Mouse (Mus musculus): ENCODE data around the gene Coq8a. TPM values are rescaled to one million over a fixed set of nuclear protein-coding genes. Genes with fewer than 3 reads are reported as not detected.
A peak's percentile ranks its signal among the peaks of the same experiment; 100 is the strongest.

The Coq8a gene
- polyA plus RNA-seq, 1 experiment from 2014 or later = 38.3 TPM

DNA sequence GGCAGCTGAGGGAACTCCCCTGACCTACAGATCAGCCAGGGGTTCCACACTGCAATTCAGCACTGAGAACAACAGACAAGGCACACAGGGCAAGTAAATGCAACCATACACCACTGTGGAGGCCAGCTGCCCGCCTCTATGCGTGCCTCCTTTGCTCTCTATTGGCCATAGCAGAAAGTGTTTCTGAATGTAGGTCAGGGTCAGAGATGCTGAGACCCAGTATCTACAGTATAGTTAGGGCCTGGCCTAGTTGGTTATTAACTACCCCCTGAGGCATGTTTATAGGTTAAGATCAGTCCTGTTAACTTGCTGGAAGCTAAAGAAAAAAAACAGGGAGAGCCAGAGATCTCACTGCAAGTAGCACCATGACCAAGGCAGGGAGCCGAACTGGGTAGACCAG is 16.7 kb downstream of the Coq8a start:
- WGBS = 57% methylated on average over 3 of the region's 3 CpGs
- H3K4me3 ChIP-seq (replicated peaks; ENCODE audit: low read length) = no peak overlapping the region
- H3K9me3 ChIP-seq (replicated peaks; ENCODE audit: control insufficient read depth, low read length) = no peaks in the 10 kb centered on the region
- H3K9ac ChIP-seq (ENCODE audit: low read length) = peak overlapping the region; percentile 26; the same call in 1 of the 2 replicates
- H3K36me3 ChIP-seq (ENCODE audit: control insufficient read depth, insufficient read depth, low read length) = no peaks in the 10 kb centered on the region
- H3K27ac ChIP-seq (ENCODE audit: low read length) = peak overlapping the region; percentile 55; the same call in 1 of the 2 replicates
- no peak for ATAC-seq (ENCODE audit: insufficient read depth, low FRiP score)
- H3K27me3 ChIP-seq (ENCODE audit: control insufficient read depth, insufficient read depth, low read length) = no peaks in the 10 kb centered on the region
- H3K4me1 ChIP-seq (ENCODE audit: control insufficient read depth, insufficient read depth, low read length) = peaks cover 12% of the 10 kb centered on the region; the same call in 1 of the 2 replicates
- no peak overlapping the region for H3K4me2 ChIP-seq (ENCODE audit: low read depth, low read length)

DNA sequence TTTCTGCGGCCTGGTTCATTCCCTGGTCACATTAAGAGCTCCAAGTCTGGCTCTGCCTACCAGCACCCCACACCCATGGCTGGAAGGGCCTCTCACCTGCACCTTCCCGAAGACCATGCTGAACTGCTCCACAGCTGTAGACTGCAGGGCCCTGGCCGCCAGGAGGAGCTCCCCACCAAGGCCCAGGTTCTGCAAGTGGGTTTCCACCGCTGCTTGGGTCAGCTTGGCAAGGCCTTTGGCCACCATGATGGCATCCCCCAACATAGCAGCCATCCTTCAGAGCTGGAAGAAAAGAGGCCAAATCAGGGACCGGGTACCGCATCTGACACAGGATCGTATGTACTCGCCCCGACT is 17.5 kb downstream of the Coq8a start:
- no peak overlapping the region for H3K27ac ChIP-seq (ENCODE audit: low read length)
- no peaks in the 10 kb centered on the region for H3K9me3 ChIP-seq (replicated peaks; ENCODE audit: control insufficient read depth, low read length)
- H3K27me3 ChIP-seq (ENCODE audit: control insufficient read depth, insufficient read depth, low read length) = no peaks in the 10 kb centered on the region
- no peak overlapping the region for H3K4me2 ChIP-seq (ENCODE audit: low read depth, low read length)
- H3K4me3 ChIP-seq (replicated peaks; ENCODE audit: low read length) = no peak overlapping the region
- H3K4me1 ChIP-seq (ENCODE audit: control insufficient read depth, insufficient read depth, low read length) = peaks cover 12% of the 10 kb centered on the region; the same call in 1 of the 2 replicates
- no peak overlapping the region for H3K9ac ChIP-seq (ENCODE audit: low read length)
- H3K36me3 ChIP-seq (ENCODE audit: control insufficient read depth, insufficient read depth, low read length) = no peaks in the 10 kb centered on the region
- 89% methylated on average over 9 of the region's 9 CpGs for WGBS
- no peak for ATAC-seq (ENCODE audit: insufficient read depth, low FRiP score)

DNA sequence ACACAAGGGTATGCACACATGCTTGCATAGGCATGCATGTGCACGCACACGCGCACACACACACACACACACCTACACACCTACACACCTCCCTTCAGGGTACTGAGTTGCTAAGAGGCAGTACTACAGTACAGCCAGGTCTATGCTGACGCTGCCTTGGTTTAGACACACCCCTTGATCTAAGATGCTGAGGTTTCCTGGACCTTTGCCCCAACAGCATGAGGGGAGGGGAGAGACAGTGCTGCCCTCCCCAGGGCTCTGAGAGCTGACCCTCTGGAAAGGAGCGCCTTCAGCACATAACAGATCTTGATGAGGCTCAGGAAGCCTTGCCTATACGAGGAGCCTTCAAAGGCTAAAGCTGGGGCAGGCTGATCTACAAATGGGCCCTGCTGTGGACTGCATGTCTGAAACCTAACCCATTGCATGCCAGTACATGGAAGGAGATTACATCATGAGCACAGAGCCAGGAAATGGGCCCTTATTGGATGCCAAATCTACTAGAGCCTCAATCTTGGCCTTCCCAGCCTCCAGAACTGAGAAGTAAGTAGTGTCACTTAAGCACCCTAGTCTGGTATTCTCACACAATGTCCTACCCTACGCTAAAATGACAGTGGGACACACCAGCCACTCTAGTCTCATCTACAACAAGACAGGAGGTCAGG is 18.0 kb downstream of the Coq8a start:
- no peak overlapping the region for H3K4me2 ChIP-seq (ENCODE audit: low read depth, low read length)
- no peaks in the 10 kb centered on the region for H3K9me3 ChIP-seq (replicated peaks; ENCODE audit: control insufficient read depth, low read length)
- WGBS = 82% methylated on average over 7 of the region's 7 CpGs
- no peak overlapping the region for H3K9ac ChIP-seq (ENCODE audit: low read length)
- H3K4me1 ChIP-seq (ENCODE audit: control insufficient read depth, insufficient read depth, low read length) = peaks cover 12% of the 10 kb centered on the region; the same call in 1 of the 2 replicates
- no peak overlapping the region for H3K27ac ChIP-seq (ENCODE audit: low read length)
- H3K36me3 ChIP-seq (ENCODE audit: control insufficient read depth, insufficient read depth, low read length) = no peaks in the 10 kb centered on the region
- H3K27me3 ChIP-seq (ENCODE audit: control insufficient read depth, insufficient read depth, low read length) = no peaks in the 10 kb centered on the region
- H3K4me3 ChIP-seq (replicated peaks; ENCODE audit: low read length) = no peak overlapping the region
- ATAC-seq (ENCODE audit: insufficient read depth, low FRiP score) = no peak

DNA sequence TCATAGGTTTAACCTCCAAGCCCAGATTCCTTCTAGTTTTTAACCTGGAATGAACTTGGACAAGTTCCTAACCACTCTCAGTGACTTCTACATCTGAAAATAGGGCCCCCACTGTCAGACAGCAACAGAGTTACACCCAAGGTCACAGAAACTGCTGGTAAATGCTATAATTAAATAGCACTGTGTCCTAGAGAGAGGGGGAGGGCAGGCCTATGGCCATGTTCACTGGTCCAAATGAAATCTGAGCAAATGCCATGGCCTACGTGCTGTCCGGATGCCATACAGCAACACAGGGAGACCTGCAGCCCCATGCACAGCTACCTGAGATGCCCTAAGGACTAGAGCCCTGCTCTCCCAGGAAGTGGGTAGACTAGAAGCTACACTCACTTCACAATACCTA is 19.6 kb downstream of the Coq8a start:
- Histone ChIP-seq H3K4me1 (ENCODE audit: control insufficient read depth, insufficient read depth, low read length) (peaks cover 15% of the 10 kb centered on the region; the same call in 1 of the 2 replicates), H3K4me2 (ENCODE audit: low read depth, low read length) (no peak overlapping the region), H3K4me3 (replicated peaks; ENCODE audit: low read length) (no peak overlapping the region), H3K27ac (ENCODE audit: low read length) (no peak overlapping the region), H3K9ac (ENCODE audit: low read length) (no peak overlapping the region), H3K27me3 (ENCODE audit: control insufficient read depth, insufficient read depth, low read length) (no peaks in the 10 kb centered on the region), H3K9me3 (replicated peaks; ENCODE audit: control insufficient read depth, low read length) (no peaks in the 10 kb centered on the region), H3K36me3 (ENCODE audit: control insufficient read depth, insufficient read depth, low read length) (no peaks in the 10 kb centered on the region)
- ATAC-seq (ENCODE audit: insufficient read depth, low FRiP score) = no peak
- WGBS = 88% methylated on average over 2 of the region's 2 CpGs

DNA sequence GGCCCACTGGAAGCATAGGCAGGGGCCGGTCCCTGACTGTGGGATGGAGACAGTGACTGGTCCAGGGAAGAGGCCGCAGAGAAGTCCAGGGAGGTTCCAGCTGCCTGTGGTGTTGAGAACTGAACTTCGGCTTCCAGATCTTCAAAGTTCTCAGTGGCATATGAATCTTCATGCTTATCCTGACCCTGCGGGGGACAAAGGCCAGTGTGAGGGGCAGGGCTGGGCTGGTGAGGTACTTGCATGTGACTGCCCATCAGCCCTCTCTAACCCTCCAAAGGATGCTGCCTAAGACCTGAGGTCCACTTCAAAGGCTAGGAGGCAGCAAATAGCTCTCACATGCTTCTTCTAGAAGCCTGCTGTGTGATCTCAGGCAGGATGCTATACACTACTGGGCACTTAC is 20.3 kb downstream of the Coq8a start:
- 94% methylated on average over 4 of the region's 4 CpGs for WGBS
- no peak for ATAC-seq (ENCODE audit: insufficient read depth, low FRiP score)
- no peak overlapping the region for H3K4me2 ChIP-seq (ENCODE audit: low read depth, low read length)

DNA sequence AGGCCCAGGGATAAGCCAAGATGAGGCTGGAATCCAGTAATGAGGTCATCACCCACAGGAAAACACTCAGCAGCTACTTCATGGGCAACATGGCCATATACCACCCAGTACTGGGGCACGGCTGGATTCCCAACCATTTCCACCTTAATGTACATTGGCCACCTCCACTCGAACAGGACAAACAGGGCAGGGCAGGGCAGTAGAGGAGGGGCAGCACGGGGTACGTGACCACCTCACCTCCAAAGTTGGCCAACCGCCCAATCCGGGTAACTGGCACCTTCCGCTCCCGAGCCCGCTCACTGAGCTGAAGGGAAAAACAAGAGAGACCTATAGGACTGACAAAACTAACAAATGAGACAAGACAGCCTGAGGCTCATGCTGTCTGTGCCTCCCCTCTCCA is 21.1 kb downstream of the Coq8a start:
- H3K4me2 ChIP-seq (ENCODE audit: low read depth, low read length) = no peak overlapping the region
- H3K27ac ChIP-seq (ENCODE audit: low read length) = no peak overlapping the region
- no peaks in the 10 kb centered on the region for H3K27me3 ChIP-seq (ENCODE audit: control insufficient read depth, insufficient read depth, low read length)
- H3K4me3 ChIP-seq (replicated peaks; ENCODE audit: low read length) = no peak overlapping the region
- WGBS = 84% methylated on average over 9 of the region's 9 CpGs
- no peak for ATAC-seq (ENCODE audit: insufficient read depth, low FRiP score)
- no peaks in the 10 kb centered on the region for H3K9me3 ChIP-seq (replicated peaks; ENCODE audit: control insufficient read depth, low read length)
- no peaks in the 10 kb centered on the region for H3K36me3 ChIP-seq (ENCODE audit: control insufficient read depth, insufficient read depth, low read length)
- no peak overlapping the region for H3K9ac ChIP-seq (ENCODE audit: low read length)
- H3K4me1 ChIP-seq (ENCODE audit: control insufficient read depth, insufficient read depth, low read length) = peaks cover 15% of the 10 kb centered on the region; the same call in 1 of the 2 replicates

More for the DNA sequence above, 20.3 kb downstream of the Coq8a start:
- no peak overlapping the region for H3K9ac ChIP-seq (ENCODE audit: low read length)
- H3K9me3 ChIP-seq (replicated peaks; ENCODE audit: control insufficient read depth, low read length) = no peaks in the 10 kb centered on the region
- peaks cover 15% of the 10 kb centered on the region; the same call in 1 of the 2 replicates for H3K4me1 ChIP-seq (ENCODE audit: control insufficient read depth, insufficient read depth, low read length)
- H3K27ac ChIP-seq (ENCODE audit: low read length) = no peak overlapping the region
- no peak overlapping the region for H3K4me3 ChIP-seq (replicated peaks; ENCODE audit: low read length)
- no peaks in the 10 kb centered on the region for H3K36me3 ChIP-seq (ENCODE audit: control insufficient read depth, insufficient read depth, low read length)
- no peaks in the 10 kb centered on the region for H3K27me3 ChIP-seq (ENCODE audit: control insufficient read depth, insufficient read depth, low read length)

DNA sequence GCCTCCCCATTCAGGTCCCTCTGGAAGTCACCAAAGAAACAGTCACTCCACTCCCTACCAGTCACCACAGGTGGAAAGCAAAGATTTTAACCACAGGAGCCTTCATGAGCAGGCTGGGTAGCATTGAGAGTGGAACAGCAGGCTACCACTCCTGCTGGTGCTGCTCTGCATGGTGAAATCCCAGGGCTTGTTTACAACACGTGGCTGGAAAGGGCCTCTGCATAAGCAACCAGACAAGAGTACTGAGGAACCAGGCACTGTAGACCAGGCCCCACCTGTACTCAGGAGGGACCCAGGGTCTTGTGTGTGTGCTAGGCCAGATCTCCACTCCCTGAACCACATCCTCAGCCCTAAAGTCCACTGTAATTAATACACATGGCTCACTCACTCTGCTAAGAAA is 22.6 kb downstream of the Coq8a start:
- H3K27ac ChIP-seq (ENCODE audit: low read length) = no peak overlapping the region
- 18% methylated on average over 1 of the region's 1 CpGs for WGBS
- no peak overlapping the region for H3K4me3 ChIP-seq (replicated peaks; ENCODE audit: low read length)
- no peak for ATAC-seq (ENCODE audit: insufficient read depth, low FRiP score)
- H3K9me3 ChIP-seq (replicated peaks; ENCODE audit: control insufficient read depth, low read length) = no peaks in the 10 kb centered on the region
- H3K36me3 ChIP-seq (ENCODE audit: control insufficient read depth, insufficient read depth, low read length) = no peaks in the 10 kb centered on the region
- peaks cover 10% of the 10 kb centered on the region; the same call in 1 of the 2 replicates for H3K4me1 ChIP-seq (ENCODE audit: control insufficient read depth, insufficient read depth, low read length)
- no peaks in the 10 kb centered on the region for H3K27me3 ChIP-seq (ENCODE audit: control insufficient read depth, insufficient read depth, low read length)
- no peak overlapping the region for H3K4me2 ChIP-seq (ENCODE audit: low read depth, low read length)
- peak overlapping the region; percentile 2; the same call in 1 of the 2 replicates for H3K9ac ChIP-seq (ENCODE audit: low read length)

DNA sequence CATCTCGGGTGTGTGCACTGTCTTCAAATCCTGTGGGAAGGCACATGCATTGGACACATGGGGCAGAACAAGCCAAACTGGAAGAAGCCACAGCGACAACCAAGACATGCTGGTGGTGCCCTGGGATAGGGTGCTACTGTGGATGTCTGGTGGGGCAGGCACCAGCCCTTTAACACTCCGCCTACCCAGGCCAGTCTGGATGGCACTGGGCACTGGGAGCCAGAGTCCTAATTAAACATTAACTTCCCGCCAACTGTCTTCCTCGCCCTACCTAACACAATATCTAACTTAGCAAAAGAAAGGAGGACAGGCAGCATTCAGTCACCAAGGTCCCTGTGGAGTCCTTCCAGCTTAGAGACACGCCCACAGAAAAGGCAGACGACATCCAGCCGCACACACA is 23.8 kb downstream of the Coq8a start:
- no peaks in the 10 kb centered on the region for H3K9me3 ChIP-seq (replicated peaks; ENCODE audit: control insufficient read depth, low read length)
- peaks cover 10% of the 10 kb centered on the region; the same call in 1 of the 2 replicates for H3K4me1 ChIP-seq (ENCODE audit: control insufficient read depth, insufficient read depth, low read length)
- no peaks in the 10 kb centered on the region for H3K27me3 ChIP-seq (ENCODE audit: control insufficient read depth, insufficient read depth, low read length)
- 50% methylated on average over 8 of the region's 8 CpGs for WGBS
- H3K9ac ChIP-seq (ENCODE audit: low read length) = no peak overlapping the region; the same call in 1 of the 2 replicates
- H3K4me3 ChIP-seq (replicated peaks; ENCODE audit: low read length) = no peak overlapping the region
- H3K36me3 ChIP-seq (ENCODE audit: control insufficient read depth, insufficient read depth, low read length) = no peaks in the 10 kb centered on the region
- ATAC-seq (ENCODE audit: insufficient read depth, low FRiP score) = peak; percentile 23; the same call in 1 of the 2 replicates
- no peak overlapping the region for H3K4me2 ChIP-seq (ENCODE audit: low read depth, low read length)
- H3K27ac ChIP-seq (ENCODE audit: low read length) = no peak overlapping the region

DNA sequence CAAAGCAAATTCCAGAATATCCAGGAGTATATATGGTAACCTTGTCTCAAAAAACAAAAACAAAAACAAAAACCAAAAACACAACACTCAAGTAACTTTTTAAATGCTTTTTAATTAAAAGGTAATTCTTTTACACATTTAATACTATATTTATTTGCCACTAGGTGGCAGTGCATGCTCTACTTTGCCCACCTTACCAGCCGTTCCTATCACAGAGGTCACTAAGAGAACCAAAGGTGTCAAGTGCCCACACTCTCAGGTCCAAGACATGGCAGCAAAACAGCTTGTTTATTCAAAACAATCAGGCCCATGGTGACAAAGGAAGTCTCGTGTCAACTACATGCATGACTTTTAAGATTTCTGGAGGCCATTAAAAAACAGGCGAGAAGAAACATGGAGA is 24.2 kb downstream of the Coq8a start:
- H3K9ac ChIP-seq (ENCODE audit: low read length) = no peak overlapping the region
- WGBS = 31% methylated on average over 3 of the region's 3 CpGs
- H3K27ac ChIP-seq (ENCODE audit: low read length) = no peak overlapping the region
- H3K36me3 ChIP-seq (ENCODE audit: control insufficient read depth, insufficient read depth, low read length) = no peaks in the 10 kb centered on the region
- H3K4me3 ChIP-seq (replicated peaks; ENCODE audit: low read length) = no peak overlapping the region
- peaks cover 10% of the 10 kb centered on the region; the same call in 1 of the 2 replicates for H3K4me1 ChIP-seq (ENCODE audit: control insufficient read depth, insufficient read depth, low read length)
- H3K9me3 ChIP-seq (replicated peaks; ENCODE audit: control insufficient read depth, low read length) = no peaks in the 10 kb centered on the region
- ATAC-seq (ENCODE audit: insufficient read depth, low FRiP score) = no peak
- no peak overlapping the region for H3K4me2 ChIP-seq (ENCODE audit: low read depth, low read length)
- H3K27me3 ChIP-seq (ENCODE audit: control insufficient read depth, insufficient read depth, low read length) = no peaks in the 10 kb centered on the region

All from stomach, embryonic 16.5 days (tissue).